Mouse (Mus musculus): ENCODE results near the gene Paxbp1. TPM values are rescaled to one million over a fixed set of nuclear protein-coding genes. Genes with fewer than 3 reads are reported as not detected.
"Not testable (repeated sequence)": the region's sequence is repeated elsewhere in the genome, so short reads cannot be mapped to it uniquely, and the experiment has no call there.

Gene Paxbp1
- total RNA-seq (2018; cell fraction: chromatin; rRNA removed): 100 to 1,000 TPM; 359 to 787 (median 644) TPM
- total RNA-seq (2018; cell fraction: cytosol; rRNA removed): 10 to 100 TPM in 25 of 26 experiments, 1 to 10 TPM in 1; 9.1 to 46.0 (median 13.5) TPM
- 100 to 1,000 TPM; 196 to 518 (median 362) TPM for total RNA-seq (2018; cell fraction: nucleus; rRNA removed)
- 23.7 to 51.4 TPM (median 36.2 TPM) in 3 replicates for polyA plus RNA-seq (2018)

- 1% methylated on average over 67 of the region's 70 CpGs for WGBS (ENCODE audit: missing documents)
- peaks cover 4% of the 10 kb centered on the region; the same call in 1 of the 2 replicates for H3K36me3 ChIP-seq (ENCODE audit: inconsistent target)
- peak within 1 kb of the TSS; percentile 89 for H3K4me3 ChIP-seq (ENCODE audit: inconsistent target)
- peaks cover 42% of the 10 kb centered on the region for H3K79me2 ChIP-seq (ENCODE audit: inconsistent target)
- peak within 1 kb of the TSS; percentile 68 for H3K27ac ChIP-seq
Measured at GRCm38 (mm10) chr16:91044270-91045182, at the start of gene Paxbp1. Gene Paxbp1, minus strand, starts transcription at chr16:91044543.

- WGBS (ENCODE audit: missing documents): 56% methylated on average over 4 of the region's 4 CpGs
- no peak overlapping the region for H3K4me3 ChIP-seq (ENCODE audit: inconsistent target)
- H3K36me3 ChIP-seq (ENCODE audit: inconsistent target): no peaks in the 10 kb centered on the region
- H3K27ac ChIP-seq: no peak overlapping the region
- H3K79me2 ChIP-seq (ENCODE audit: inconsistent target): no peaks in the 10 kb centered on the region
Measured at GRCm38 (mm10) chr16:91086642-91087306, 42.4 kb upstream of the Paxbp1 start.

GRCm38 (mm10) chr16:91085239-91085825, 41.0 kb upstream of the Paxbp1 start:
- 81% methylated on average over 17 of the region's 17 CpGs for WGBS (ENCODE audit: missing documents)
- Histone ChIP-seq H3K27ac (no peak overlapping the region), H3K36me3 (ENCODE audit: inconsistent target) (no peaks in the 10 kb centered on the region), H3K79me2 (ENCODE audit: inconsistent target) (no peaks in the 10 kb centered on the region), H3K4me3 (ENCODE audit: inconsistent target) (no peak overlapping the region)

- H3K36me3 ChIP-seq (ENCODE audit: inconsistent target): no peaks in the 10 kb centered on the region
- H3K4me3 ChIP-seq (ENCODE audit: inconsistent target): no peak overlapping the region
- no peaks in the 10 kb centered on the region for H3K79me2 ChIP-seq (ENCODE audit: inconsistent target)
- 71% methylated on average over 21 of the region's 21 CpGs for WGBS (ENCODE audit: missing documents)
- H3K27ac ChIP-seq: no peak overlapping the region
Measured at GRCm38 (mm10) chr16:91084307-91085238, 40.2 kb upstream of the Paxbp1 start.

GRCm38 (mm10) chr16:91083002-91083646, 38.8 kb upstream of the Paxbp1 start:
- Histone ChIP-seq H3K36me3 (ENCODE audit: inconsistent target) (no peaks in the 10 kb centered on the region), H3K27ac (no peak overlapping the region), H3K4me3 (ENCODE audit: inconsistent target) (no peak overlapping the region), H3K79me2 (ENCODE audit: inconsistent target) (no peaks in the 10 kb centered on the region)
- WGBS (ENCODE audit: missing documents): 86% methylated on average over 4 of the region's 4 CpGs

GRCm38 (mm10) chr16:91081508-91081907, 37.2 kb upstream of the Paxbp1 start:
- 21% methylated on average over 12 of the region's 12 CpGs for WGBS (ENCODE audit: missing documents)
- Histone ChIP-seq H3K4me3 (ENCODE audit: inconsistent target) (no peak overlapping the region), H3K79me2 (ENCODE audit: inconsistent target) (no peaks in the 10 kb centered on the region), H3K27ac (no peak overlapping the region), H3K36me3 (ENCODE audit: inconsistent target) (no peaks in the 10 kb centered on the region)

GRCm38 (mm10) chr16:91076180-91076579, 31.8 kb upstream of the Paxbp1 start:
- no peak overlapping the region for H3K27ac ChIP-seq
- 40% methylated on average over 5 of the region's 5 CpGs for WGBS (ENCODE audit: missing documents)
- H3K36me3 ChIP-seq (ENCODE audit: inconsistent target): no peaks in the 10 kb centered on the region
- H3K4me3 ChIP-seq (ENCODE audit: inconsistent target): no peak overlapping the region
- no peaks in the 10 kb centered on the region for H3K79me2 ChIP-seq (ENCODE audit: inconsistent target)

GRCm38 (mm10) chr16:91075423-91075822, 31.1 kb upstream of the Paxbp1 start:
- H3K27ac ChIP-seq; H3K36me3 ChIP-seq (ENCODE audit: inconsistent target); H3K4me3 ChIP-seq (ENCODE audit: inconsistent target); H3K79me2 ChIP-seq (ENCODE audit: inconsistent target): not testable (repeated sequence)
- WGBS (ENCODE audit: missing documents): 93% methylated on average over 8 of the region's 8 CpGs

- 25% methylated on average over 16 of the region's 24 CpGs for whole genome bisulfite sequencing (ENCODE audit: missing documents)
- Histone ChIP-seq H3K36me3 (ENCODE audit: inconsistent target) (no peaks in the 10 kb centered on the region), H3K27ac (no peak overlapping the region), H3K4me3 (ENCODE audit: inconsistent target) (no peak overlapping the region), H3K79me2 (ENCODE audit: inconsistent target) (no peaks in the 10 kb centered on the region)
Measured at GRCm38 (mm10) chr16:91073163-91073892, 29.0 kb upstream of the Paxbp1 start.

GRCm38 (mm10) chr16:91072256-91072655, 27.9 kb upstream of the Paxbp1 start:
- Histone ChIP-seq H3K27ac (no peak overlapping the region), H3K4me3 (ENCODE audit: inconsistent target) (no peak overlapping the region), H3K79me2 (ENCODE audit: inconsistent target) (no peaks in the 10 kb centered on the region), H3K36me3 (ENCODE audit: inconsistent target) (no peaks in the 10 kb centered on the region)
- 79% methylated on average over 1 of the region's 1 CpGs for WGBS (ENCODE audit: missing documents)

GRCm38 (mm10) chr16:91068969-91069368, 24.6 kb upstream of the Paxbp1 start:
- Histone ChIP-seq H3K4me3 (ENCODE audit: inconsistent target) (no peak overlapping the region), H3K79me2 (ENCODE audit: inconsistent target) (no peaks in the 10 kb centered on the region), H3K27ac (no peak overlapping the region), H3K36me3 (ENCODE audit: inconsistent target) (no peaks in the 10 kb centered on the region)
- WGBS (ENCODE audit: missing documents): 73% methylated on average over 12 of the region's 12 CpGs

- whole genome bisulfite sequencing (ENCODE audit: missing documents): 92% methylated on average over 1 of the region's 1 CpGs
- H3K27ac ChIP-seq: no peak overlapping the region
- H3K79me2 ChIP-seq (ENCODE audit: inconsistent target): no peaks in the 10 kb centered on the region
- H3K36me3 ChIP-seq (ENCODE audit: inconsistent target): no peaks in the 10 kb centered on the region
- no peak overlapping the region for H3K4me3 ChIP-seq (ENCODE audit: inconsistent target)
Measured at GRCm38 (mm10) chr16:91067122-91067521, 22.8 kb upstream of the Paxbp1 start.

Measured in macrophage (primary cell).